Mouse (Mus musculus): ENCODE measurements around the gene Coro6. TPM values are rescaled to one million over a fixed set of nuclear protein-coding genes. Genes with fewer than 3 reads are reported as not detected.

The Coro6 gene
- polyA plus RNA-seq, 1 experiment from 2014 or later = 0.78 TPM

- H3K9me3 ChIP-seq = no peaks in the 10 kb centered on the region
- peaks cover 43% of the 10 kb centered on the region for H3K27me3 ChIP-seq
- no peak overlapping the region for H3K4me3 ChIP-seq
- no peak for ATAC-seq (ENCODE audit: low FRiP score, low read depth)
- H3K4me1 ChIP-seq = peaks cover 34% of the 10 kb centered on the region
- no peak overlapping the region for H3K4me2 ChIP-seq (replicated peaks)
- no peak overlapping the region for H3K9ac ChIP-seq
- no peak overlapping the region for H3K27ac ChIP-seq
- no peaks in the 10 kb centered on the region for H3K36me3 ChIP-seq
- 52% methylated on average over 5 of the region's 5 CpGs for WGBS
Measured at GRCm38 (mm10) chr11:77516553-77517425, 54.6 kb downstream of the Coro6 start.

DNA sequence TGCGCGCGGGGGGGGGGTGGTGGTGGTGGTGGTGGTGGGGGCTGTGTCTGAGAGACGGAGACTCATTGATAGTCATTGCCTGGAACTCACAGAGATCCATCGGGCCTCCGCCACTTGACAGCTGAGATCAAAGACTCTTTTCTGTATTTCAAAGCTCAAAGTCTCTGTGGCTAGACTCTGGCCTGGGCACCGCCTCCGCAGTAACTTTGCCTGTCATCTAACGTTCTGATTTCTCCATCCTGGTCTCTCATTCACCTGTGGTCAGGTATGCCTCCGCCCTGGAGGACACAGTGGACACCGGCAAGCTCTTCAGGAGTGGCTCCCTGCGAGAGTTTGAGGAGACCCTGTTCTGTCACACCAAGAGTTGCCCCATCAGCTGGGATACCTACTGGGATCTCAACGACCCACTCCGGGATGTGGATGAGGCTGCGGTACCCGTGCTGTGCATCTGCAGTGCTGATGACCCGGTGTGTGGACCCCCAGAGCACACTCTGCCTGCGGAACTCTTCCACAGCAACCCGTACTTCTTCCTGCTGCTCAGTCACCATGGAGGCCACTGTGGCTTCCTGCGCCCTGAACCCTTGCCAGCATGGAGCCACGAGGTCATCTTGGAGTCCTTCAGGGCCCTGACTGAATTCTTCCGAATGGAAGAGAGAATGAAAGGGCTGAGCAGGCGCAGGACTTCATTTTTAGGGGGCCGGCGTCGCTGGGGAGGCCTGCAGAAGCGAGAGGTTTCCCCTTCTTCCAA, 56.0 kb downstream of the Coro6 start:
- H3K27me3 ChIP-seq = peaks cover 43% of the 10 kb centered on the region
- H3K9ac ChIP-seq = no peak overlapping the region
- no peak overlapping the region for H3K27ac ChIP-seq
- H3K36me3 ChIP-seq = no peaks in the 10 kb centered on the region
- no peaks in the 10 kb centered on the region for H3K9me3 ChIP-seq
- ATAC-seq (ENCODE audit: low FRiP score, low read depth) = no peak
- peaks cover 28% of the 10 kb centered on the region for H3K4me1 ChIP-seq
- no peak overlapping the region for H3K4me2 ChIP-seq (replicated peaks)
- no peak overlapping the region for H3K4me3 ChIP-seq
- 75% methylated on average over 26 of the region's 27 CpGs for WGBS

- H3K9ac ChIP-seq = no peak within 1 kb of the TSS
- no peaks in the 10 kb centered on the region for H3K9me3 ChIP-seq
- 69% methylated on average over 5 of the region's 5 CpGs for WGBS
- H3K4me3 ChIP-seq = no peak within 1 kb of the TSS
- peaks cover 42% of the 10 kb centered on the region for H3K27me3 ChIP-seq
- no peaks in the 10 kb centered on the region for H3K36me3 ChIP-seq
- no peak within 1 kb of the TSS for H3K4me2 ChIP-seq (replicated peaks)
- peaks cover 22% of the 10 kb centered on the region for H3K4me1 ChIP-seq
- ATAC-seq (ENCODE audit: low FRiP score, low read depth) = no peak
- H3K27ac ChIP-seq = no peak within 1 kb of the TSS
Measured at GRCm38 (mm10) chr11:77519043-77519442, 56.8 kb downstream of the Coro6 start, which contains the start of gene Gm10392. Gm10392 (minus strand) TSS chr11:77519198.

Other genes with a start within 250 kb of the Coro6 start
- gene Ssh2, start 246.1 kb upstream of the Coro6 start, polyA plus RNA-seq (2015; fragmentation: Nextera tagmentation; extraction: Ambion mirVana) = 6.5 and 8.6 TPM in 2 replicates
- 10.0 and 10.4 TPM in 2 replicates for gene Ankrd13b, start 27.3 kb downstream of the Coro6 start, polyA plus RNA-seq (2015; fragmentation: Nextera tagmentation; extraction: Ambion mirVana)
- gene Git1, start 31.2 kb downstream of the Coro6 start, polyA plus RNA-seq (2015; fragmentation: Nextera tagmentation; extraction: Ambion mirVana) = 9.8 and 10.9 TPM in 2 replicates
- 1.5 and 1.6 TPM in 2 replicates for gene Abhd15, start 52.7 kb downstream of the Coro6 start, polyA plus RNA-seq (2015; fragmentation: Nextera tagmentation; extraction: Ambion mirVana)
- gene Trp53i13, start 53.6 kb downstream of the Coro6 start, polyA plus RNA-seq (2015; fragmentation: Nextera tagmentation; extraction: Ambion mirVana) = 57.6 and 57.8 TPM in 2 replicates
- not detected in 2 replicates for gene Gm10392, start 56.8 kb downstream of the Coro6 start, polyA plus RNA-seq (2015; fragmentation: Nextera tagmentation; extraction: Ambion mirVana)
- gene Taok1, start 145.4 kb downstream of the Coro6 start, polyA plus RNA-seq (2015; fragmentation: Nextera tagmentation; extraction: Ambion mirVana) = 14.5 and 14.6 TPM in 2 replicates
- 4.7 and 5.1 TPM in 2 replicates for gene Nufip2, start 223.7 kb downstream of the Coro6 start, polyA plus RNA-seq (2015; fragmentation: Nextera tagmentation; extraction: Ambion mirVana)

Data from limb, embryonic 13.5 days (tissue).